Mouse (Mus musculus) spleen, embryonic (tissue): ENCODE results near the gene Apobec2.
"Not testable (repeated sequence)": the region's sequence is repeated elsewhere in the genome, so short reads cannot be mapped to it uniquely, and the experiment has no call there.

Experiments used
- CTCF ChIA-PET: fragments of 350-600 bp; sonication (Branson Sonifier 250); formaldehyde crosslinking; loops from one replicate; lab custom pipeline; 2022; lab: Charles Lee

Apobec2 gene

GRCm38 (mm10) chr17:48432158-48432980, at the start of gene Apobec2:
Apobec2 (minus strand) TSS chr17:48432930.
- CTCF ChIA-PET = no interaction called here

GRCm38 (mm10) chr17:48479952-48480351, 47.2 kb upstream of the Apobec2 start:
- CTCF ChIA-PET = no interaction called here

GRCm38 (mm10) chr17:48475444-48475843, 42.7 kb upstream of the Apobec2 start:
- CTCF ChIA-PET = no interaction called here

GRCm38 (mm10) chr17:48474282-48474681, 41.6 kb upstream of the Apobec2 start:
- CTCF ChIA-PET = not testable (repeated sequence)

- CTCF ChIA-PET = interaction anchor here (0.5 kb wide), 1 partner anchor 282 kb away, joined by 6 read pairs; no protein-coding TSS in a partner anchor
These were observed 34.9 kb upstream of the Apobec2 start for GRCm38 (mm10) chr17:48467395-48468231.

GRCm38 (mm10) chr17:48466769-48467394, 34.2 kb upstream of the Apobec2 start:
- CTCF ChIA-PET = no interaction called here

GRCm38 (mm10) chr17:48463391-48463790, 30.7 kb upstream of the Apobec2 start:
- CTCF ChIA-PET = interaction anchor here (0.5 to 0.7 kb wide), 2 partner anchors 11 to 1156 kb away, joined by 3 read pairs; no protein-coding TSS in a partner anchor

- CTCF ChIA-PET = no interaction called here
These were observed 29.4 kb upstream of the Apobec2 start for GRCm38 (mm10) chr17:48462096-48462495.

GRCm38 (mm10) chr17:48457971-48458653, 25.4 kb upstream of the Apobec2 start:
- CTCF ChIA-PET = no interaction called here

- CTCF ChIA-PET = no interaction called here
These were observed 23.2 kb upstream of the Apobec2 start for GRCm38 (mm10) chr17:48455955-48456354.

GRCm38 (mm10) chr17:48454688-48455087, 22.0 kb upstream of the Apobec2 start, which contains the start of gene Unc5cl:
Unc5cl (plus strand) TSS chr17:48454901.
- CTCF ChIA-PET = no interaction called here

- CTCF ChIA-PET = no interaction called here
These were observed 21.5 kb upstream of the Apobec2 start for GRCm38 (mm10) chr17:48454190-48454589.

- CTCF ChIA-PET = no interaction called here
These were observed 20.8 kb upstream of the Apobec2 start for GRCm38 (mm10) chr17:48453489-48453888.

- CTCF ChIA-PET = interaction anchor here (0.6 to 0.7 kb wide), 2 partner anchors 11 to 12 kb away, joined by 3 read pairs; no protein-coding TSS in a partner anchor
These were observed 19.2 kb upstream of the Apobec2 start for GRCm38 (mm10) chr17:48451753-48452444.

GRCm38 (mm10) chr17:48451353-48451675, 18.6 kb upstream of the Apobec2 start, which contains the start of gene Tspo2:
Tspo2 (minus strand) TSS chr17:48451522.
- CTCF ChIA-PET = no interaction called here

GRCm38 (mm10) chr17:48450666-48451352, 18.1 kb upstream of the Apobec2 start:
- CTCF ChIA-PET = interaction anchor here (0.7 kb wide), 1 partner anchor 178 kb away, joined by 3 read pairs; no protein-coding TSS in a partner anchor

- CTCF ChIA-PET = no interaction called here
These were observed 14.9 kb upstream of the Apobec2 start for GRCm38 (mm10) chr17:48447675-48448074.

GRCm38 (mm10) chr17:48443542-48444145, 10.9 kb upstream of the Apobec2 start:
- CTCF ChIA-PET = interaction anchor here (0.7 kb wide), 1 partner anchor 161 kb away, joined by 7 read pairs; no protein-coding TSS in a partner anchor

GRCm38 (mm10) chr17:48442745-48443457, 10.2 kb upstream of the Apobec2 start:
- CTCF ChIA-PET = interaction anchor here (0.7 kb wide), 1 partner anchor 160 kb away, joined by 7 read pairs; no protein-coding TSS in a partner anchor
